Mouse (Mus musculus) left cerebral cortex, adult 11 months (tissue): ENCODE data around the gene Hbb-bt.
"Not testable (repeated sequence)": the region's sequence is repeated elsewhere in the genome, so short reads cannot be mapped to it uniquely, and the experiment has no call there.

Source experiments
- DNase-seq: peaks from one replicate; pipeline ENCODE4 v3.0.0; 2022; ENCODE audit warnings: low spot score

Gene Hbb-bt

GRCm38 (mm10) chr7:103808971-103809800, 4.6 kb downstream of the Hbb-bt start:
- DNase-seq: no peak

- not testable (repeated sequence) for DNase-seq
Observed at GRCm38 (mm10) chr7:103808120-103808519, 5.7 kb downstream of the Hbb-bt start.

GRCm38 (mm10) chr7:103806856-103807255, 6.9 kb downstream of the Hbb-bt start:
- DNase-seq: no peak

- no peak for DNase-seq
Observed at GRCm38 (mm10) chr7:103792669-103793388, 21.0 kb downstream of the Hbb-bt start.

GRCm38 (mm10) chr7:103791721-103792120, 22.1 kb downstream of the Hbb-bt start, which contains the start of gene Olfr67:
Gene Olfr67 (minus strand): TSS chr7:103791821.
- DNase-seq: no peak

- no peak for DNase-seq
Observed at GRCm38 (mm10) chr7:103779598-103779997, 34.2 kb downstream of the Hbb-bt start, which contains the start of gene Olfr68. Gene Olfr68 (minus strand): TSS chr7:103779698.

GRCm38 (mm10) chr7:103777652-103778051, 36.1 kb downstream of the Hbb-bt start:
- not testable (repeated sequence) for DNase-seq

GRCm38 (mm10) chr7:103771494-103771893, 42.3 kb downstream of the Hbb-bt start, which contains the start of gene Olfr69:
Gene Olfr69 (minus strand): TSS chr7:103771594.
- DNase-seq: no peak

- DNase-seq: not testable (repeated sequence)
Observed at GRCm38 (mm10) chr7:103767687-103768086, 46.1 kb downstream of the Hbb-bt start.
